Mouse (Mus musculus): ENCODE data around the gene Rpl9-ps1. TPM values are rescaled to one million over a fixed set of nuclear protein-coding genes. Genes with fewer than 3 reads are reported as not detected.

Rpl9-ps1 gene
- polyA plus RNA-seq, 1 experiment = not detected

DNA sequence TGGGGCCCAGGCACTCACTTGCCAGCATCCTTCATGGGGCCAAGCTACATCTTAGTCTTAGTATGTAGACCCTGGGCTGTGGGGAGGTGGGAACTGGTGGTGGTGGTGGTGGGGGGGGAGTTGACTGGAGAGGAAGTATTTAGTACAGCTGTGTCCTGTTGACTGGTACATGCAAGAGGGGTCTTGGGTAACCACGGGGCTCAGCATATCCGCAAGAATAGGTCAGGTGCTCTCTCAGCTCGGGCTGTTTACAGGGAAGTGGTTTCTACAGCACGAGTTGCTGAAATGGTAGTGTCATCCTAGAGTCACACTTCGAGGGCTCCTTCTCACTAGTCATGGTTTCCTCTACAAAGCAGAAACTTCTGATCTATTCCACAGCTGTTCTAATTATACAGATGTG lies 5.3 kb downstream of the Rpl9-ps1 start:
- Histone ChIP-seq H3K4me1 (replicated peaks; ENCODE audit: control insufficient read depth, insufficient read depth, low read length) (peaks cover 15% of the 10 kb centered on the region), H3K36me3 (ENCODE audit: control insufficient read depth, insufficient read depth, low read length) (no peaks in the 10 kb centered on the region), H3K27me3 (ENCODE audit: control insufficient read depth, insufficient read depth, low read length) (no peaks in the 10 kb centered on the region), H3K4me3 (ENCODE audit: control insufficient read depth, insufficient read depth, low read length) (peak overlapping the region; percentile 2; the same call in 1 of the 2 replicates), H3K27ac (ENCODE audit: control insufficient read depth, insufficient read depth, low read length) (peak overlapping the region; percentile 97)
- WGBS = 6% methylated on average over 5 of the region's 5 CpGs
- DNase-seq = peak; percentile 68
- TF ChIP-seq POLR2A (IDR thresholded peaks at IDR 0.05; ENCODE audit: control insufficient read depth, extremely low read depth, insufficient read depth, low read length, poor library complexity) (no peak), CTCF (IDR thresholded peaks at IDR 0.05; ENCODE audit: borderline replicate concordance, control insufficient read depth, extremely low read depth, insufficient read depth, low read length, poor library complexity) (no peak)

DNA sequence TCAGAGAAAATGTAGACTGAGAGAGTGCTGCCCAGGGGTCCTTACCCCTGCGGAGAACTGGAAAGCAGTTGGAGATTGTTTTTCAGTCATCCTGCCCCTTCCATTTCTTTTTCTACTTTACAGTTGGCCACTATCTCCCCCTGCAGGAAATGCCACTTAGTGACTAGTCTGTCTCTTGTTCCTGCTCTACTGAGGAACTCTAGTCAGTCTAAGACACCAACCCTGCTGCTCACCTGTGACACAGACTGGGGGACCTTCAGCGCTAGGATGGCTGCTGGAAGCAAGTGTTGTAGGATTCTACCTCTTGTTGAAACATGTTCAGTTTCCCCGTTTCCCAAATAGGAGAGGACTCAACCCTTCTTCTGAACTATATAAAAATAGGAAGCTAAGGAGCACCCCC lies 5.9 kb downstream of the Rpl9-ps1 start:
- no peak overlapping the region for H3K4me3 ChIP-seq (ENCODE audit: control insufficient read depth, insufficient read depth, low read length)
- DNase-seq = peak; percentile 64

DNA sequence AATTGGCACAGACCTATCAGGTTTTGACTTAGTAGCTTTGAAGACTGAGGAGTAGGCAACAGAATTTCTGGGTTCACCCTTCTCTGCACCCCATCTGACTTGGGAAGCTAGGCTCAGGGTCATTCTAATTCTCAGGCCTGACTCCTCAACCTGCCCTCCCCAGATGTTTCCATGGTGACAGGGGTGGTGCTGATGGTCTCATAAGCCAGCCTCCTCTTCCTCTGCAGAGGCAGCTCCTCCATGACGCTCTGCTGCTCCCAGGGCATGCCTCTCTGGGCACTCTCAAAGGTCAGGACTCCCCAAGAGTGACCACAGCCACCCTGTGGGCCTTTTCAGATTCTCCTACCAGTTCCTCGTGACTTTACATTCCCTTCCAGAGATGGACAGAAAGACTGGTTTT lies 6.5 kb downstream of the Rpl9-ps1 start:
- Histone ChIP-seq H3K27ac (ENCODE audit: control insufficient read depth, insufficient read depth, low read length) (peak overlapping the region; percentile 96), H3K36me3 (ENCODE audit: control insufficient read depth, insufficient read depth, low read length) (no peaks in the 10 kb centered on the region), H3K4me3 (ENCODE audit: control insufficient read depth, insufficient read depth, low read length) (no peak overlapping the region), H3K27me3 (ENCODE audit: control insufficient read depth, insufficient read depth, low read length) (no peaks in the 10 kb centered on the region), H3K4me1 (replicated peaks; ENCODE audit: control insufficient read depth, insufficient read depth, low read length) (peaks cover 17% of the 10 kb centered on the region)
- WGBS = 57% methylated on average over 2 of the region's 2 CpGs
- DNase-seq = no peak
- TF ChIP-seq POLR2A (IDR thresholded peaks at IDR 0.05; ENCODE audit: control insufficient read depth, extremely low read depth, insufficient read depth, low read length, poor library complexity) (no peak), CTCF (IDR thresholded peaks at IDR 0.05; ENCODE audit: borderline replicate concordance, control insufficient read depth, extremely low read depth, insufficient read depth, low read length, poor library complexity) (no peak)

More for the DNA sequence above, 5.9 kb downstream of the Rpl9-ps1 start:
- Histone ChIP-seq H3K4me1 (replicated peaks; ENCODE audit: control insufficient read depth, insufficient read depth, low read length) (peaks cover 15% of the 10 kb centered on the region), H3K27ac (ENCODE audit: control insufficient read depth, insufficient read depth, low read length) (peak overlapping the region; percentile 96), H3K27me3 (ENCODE audit: control insufficient read depth, insufficient read depth, low read length) (no peaks in the 10 kb centered on the region), H3K36me3 (ENCODE audit: control insufficient read depth, insufficient read depth, low read length) (no peaks in the 10 kb centered on the region)
- TF ChIP-seq CTCF (IDR thresholded peaks at IDR 0.05; ENCODE audit: borderline replicate concordance, control insufficient read depth, extremely low read depth, insufficient read depth, low read length, poor library complexity) (no peak), POLR2A (IDR thresholded peaks at IDR 0.05; ENCODE audit: control insufficient read depth, extremely low read depth, insufficient read depth, low read length, poor library complexity) (no peak)
- 24% methylated on average over 3 of the region's 3 CpGs for WGBS

DNA sequence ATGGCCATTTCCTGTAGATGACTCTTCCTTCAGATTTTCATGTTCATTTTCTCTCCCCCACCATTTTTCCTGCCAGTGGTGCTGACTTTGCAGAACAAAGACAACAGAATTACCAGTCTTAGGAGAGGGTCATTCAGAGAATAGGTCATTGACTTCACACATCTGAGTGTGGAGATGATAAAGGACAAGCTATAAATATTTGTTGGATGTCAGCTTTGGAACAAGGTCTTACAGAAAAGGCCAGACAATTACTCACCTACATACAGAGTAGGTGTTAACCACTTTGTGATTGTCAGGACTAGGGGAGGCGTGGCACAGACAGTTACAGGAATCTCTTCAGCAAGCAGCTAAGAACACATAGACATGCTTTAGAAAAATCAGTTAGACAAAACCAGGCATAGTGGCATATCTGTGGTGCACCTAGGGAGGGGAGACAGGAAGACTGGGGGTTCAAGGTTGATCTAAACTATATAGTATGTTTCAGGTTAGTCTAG lies 8.6 kb downstream of the Rpl9-ps1 start:
- Histone ChIP-seq H3K36me3 (ENCODE audit: control insufficient read depth, insufficient read depth, low read length) (no peaks in the 10 kb centered on the region), H3K27ac (ENCODE audit: control insufficient read depth, insufficient read depth, low read length) (no peak overlapping the region), H3K4me3 (ENCODE audit: control insufficient read depth, insufficient read depth, low read length) (no peak overlapping the region), H3K4me1 (replicated peaks; ENCODE audit: control insufficient read depth, insufficient read depth, low read length) (peaks cover 17% of the 10 kb centered on the region), H3K27me3 (ENCODE audit: control insufficient read depth, insufficient read depth, low read length) (no peaks in the 10 kb centered on the region)
- WGBS = 83% methylated on average over 1 of the region's 1 CpGs
- TF ChIP-seq CTCF (IDR thresholded peaks at IDR 0.05; ENCODE audit: borderline replicate concordance, control insufficient read depth, extremely low read depth, insufficient read depth, low read length, poor library complexity) (no peak), POLR2A (IDR thresholded peaks at IDR 0.05; ENCODE audit: control insufficient read depth, extremely low read depth, insufficient read depth, low read length, poor library complexity) (no peak)
- DNase-seq = no peak

DNA sequence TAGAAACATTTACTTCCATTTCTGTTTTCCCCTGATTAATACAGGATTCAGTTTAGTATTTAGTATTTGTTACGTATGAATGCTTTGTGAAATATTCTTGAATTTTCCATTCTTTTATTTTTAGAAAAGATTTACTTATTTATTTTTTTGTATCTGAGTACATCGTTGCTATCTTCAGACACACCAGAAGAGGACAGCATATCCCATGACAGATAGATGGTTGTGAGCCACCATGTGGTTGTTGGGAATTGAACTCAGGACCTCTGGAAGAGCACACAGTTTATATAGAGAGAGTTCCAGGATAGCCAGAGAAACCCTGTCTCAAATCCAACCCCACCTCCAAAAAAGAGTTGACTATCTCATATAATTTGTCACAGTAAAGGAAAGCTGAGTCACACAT lies 10.5 kb downstream of the Rpl9-ps1 start:
- Histone ChIP-seq H3K36me3 (ENCODE audit: control insufficient read depth, insufficient read depth, low read length) (no peaks in the 10 kb centered on the region), H3K4me1 (replicated peaks; ENCODE audit: control insufficient read depth, insufficient read depth, low read length) (peaks cover 9% of the 10 kb centered on the region), H3K4me3 (ENCODE audit: control insufficient read depth, insufficient read depth, low read length) (no peak overlapping the region), H3K27ac (ENCODE audit: control insufficient read depth, insufficient read depth, low read length) (no peak overlapping the region), H3K27me3 (ENCODE audit: control insufficient read depth, insufficient read depth, low read length) (no peaks in the 10 kb centered on the region)
- DNase-seq = no peak
- TF ChIP-seq CTCF (IDR thresholded peaks at IDR 0.05; ENCODE audit: borderline replicate concordance, control insufficient read depth, extremely low read depth, insufficient read depth, low read length, poor library complexity) (no peak), POLR2A (IDR thresholded peaks at IDR 0.05; ENCODE audit: control insufficient read depth, extremely low read depth, insufficient read depth, low read length, poor library complexity) (no peak)
- 91% methylated on average over 2 of the region's 2 CpGs for WGBS

DNA sequence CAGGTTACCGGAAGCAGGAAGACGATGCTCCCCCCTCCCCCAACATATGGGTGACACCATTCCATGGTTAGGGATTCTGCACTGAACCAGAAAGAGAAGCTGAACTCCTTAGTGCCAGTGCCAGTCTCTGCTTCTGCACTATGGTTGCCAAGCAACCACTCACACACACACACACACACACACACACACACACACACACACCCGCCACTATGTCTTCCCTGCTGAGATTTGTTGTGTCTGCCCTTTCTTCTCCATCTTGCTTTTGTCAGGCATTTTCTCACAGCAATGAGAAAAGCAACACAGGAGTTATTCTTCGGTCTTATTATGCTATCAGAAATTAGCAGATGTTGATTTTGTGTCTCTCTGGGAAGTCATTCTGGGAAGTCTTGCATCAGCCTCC lies 11.0 kb downstream of the Rpl9-ps1 start:
- 83% methylated on average over 4 of the region's 4 CpGs for WGBS
- Histone ChIP-seq H3K27ac (ENCODE audit: control insufficient read depth, insufficient read depth, low read length) (no peak overlapping the region), H3K4me1 (replicated peaks; ENCODE audit: control insufficient read depth, insufficient read depth, low read length) (peaks cover 8% of the 10 kb centered on the region), H3K4me3 (ENCODE audit: control insufficient read depth, insufficient read depth, low read length) (no peak overlapping the region), H3K36me3 (ENCODE audit: control insufficient read depth, insufficient read depth, low read length) (no peaks in the 10 kb centered on the region), H3K27me3 (ENCODE audit: control insufficient read depth, insufficient read depth, low read length) (no peaks in the 10 kb centered on the region)
- no peak for DNase-seq
- TF ChIP-seq POLR2A (IDR thresholded peaks at IDR 0.05; ENCODE audit: control insufficient read depth, extremely low read depth, insufficient read depth, low read length, poor library complexity) (no peak), CTCF (IDR thresholded peaks at IDR 0.05; ENCODE audit: borderline replicate concordance, control insufficient read depth, extremely low read depth, insufficient read depth, low read length, poor library complexity) (no peak)

DNA sequence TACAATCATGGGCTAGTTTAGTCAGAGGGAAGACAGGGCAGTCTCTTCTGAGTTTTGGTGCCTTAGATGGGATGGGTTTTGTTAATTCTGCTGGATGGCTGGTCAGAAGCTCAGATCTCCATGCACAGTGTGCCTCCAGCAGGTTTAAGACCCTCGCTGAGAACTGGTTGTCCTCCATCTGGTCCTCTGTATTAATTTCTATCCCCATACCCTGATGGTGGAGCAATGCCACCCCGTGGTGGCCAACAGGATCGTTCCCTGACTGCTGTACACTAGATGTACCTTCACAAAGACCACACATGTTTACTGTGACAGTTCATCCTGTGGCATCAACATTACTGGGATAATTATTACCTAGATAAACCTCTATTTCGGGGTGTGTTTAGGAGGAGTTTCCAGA lies 12.7 kb downstream of the Rpl9-ps1 start:
- WGBS = 51% methylated on average over 4 of the region's 4 CpGs
- Histone ChIP-seq H3K4me1 (replicated peaks; ENCODE audit: control insufficient read depth, insufficient read depth, low read length) (0 out of 2 replicates have a peak, but pooled peaks cover 2% of the 10 kb centered on the region), H3K27me3 (ENCODE audit: control insufficient read depth, insufficient read depth, low read length) (no peaks in the 10 kb centered on the region), H3K4me3 (ENCODE audit: control insufficient read depth, insufficient read depth, low read length) (no peak overlapping the region), H3K27ac (ENCODE audit: control insufficient read depth, insufficient read depth, low read length) (no peak overlapping the region), H3K36me3 (ENCODE audit: control insufficient read depth, insufficient read depth, low read length) (no peaks in the 10 kb centered on the region)
- no peak for DNase-seq
- no peak for TF ChIP-seq POLR2A (IDR thresholded peaks at IDR 0.05; ENCODE audit: control insufficient read depth, extremely low read depth, insufficient read depth, low read length, poor library complexity)
- TF ChIP-seq CTCF (IDR thresholded peaks at IDR 0.05; ENCODE audit: borderline replicate concordance, control insufficient read depth, extremely low read depth, insufficient read depth, low read length, poor library complexity) = no peak
